Mouse (Mus musculus): ENCODE data around the gene Slc5a2. TPM values are rescaled to one million over a fixed set of nuclear protein-coding genes. Genes with fewer than 3 reads are reported as not detected.

The Slc5a2 gene
- polyA plus RNA-seq (2014; fragmentation: Nextera tagmentation; extraction: Ambion mirVana): 1.1 and 2.2 TPM in 2 replicates

GRCm38 (mm10) chr7:128265411-128265810 is at the start of gene Slc5a2:
Slc5a2 (plus strand) TSS chr7:128265657.
- H3K36me3 ChIP-seq (ENCODE audit: control insufficient read depth, insufficient read depth, low read length): no peaks in the 10 kb centered on the region
- no peaks in the 10 kb centered on the region for H3K4me1 ChIP-seq (ENCODE audit: control insufficient read depth, insufficient read depth, low read length)
- H3K4me2 ChIP-seq (replicated peaks; ENCODE audit: low read depth, low read length): no peak within 1 kb of the TSS
- H3K4me3 ChIP-seq (ENCODE audit: low read length): no peak within 1 kb of the TSS
- H3K9me3 ChIP-seq (ENCODE audit: control insufficient read depth, low read length): no peaks in the 10 kb centered on the region
- H3K27ac ChIP-seq (ENCODE audit: low read depth, low read length): no peak within 1 kb of the TSS
- WGBS: 73% methylated on average over 6 of the region's 6 CpGs
- no peak within 1 kb of the TSS for H3K9ac ChIP-seq (ENCODE audit: low read depth, low read length)
- H3K27me3 ChIP-seq (ENCODE audit: control insufficient read depth, insufficient read depth, low read length): no peaks in the 10 kb centered on the region
- ATAC-seq (ENCODE audit: low FRiP score, low TSS enrichment): no peak

GRCm38 (mm10) chr7:128219952-128220351 is 45.5 kb upstream of the Slc5a2 start:
- Histone ChIP-seq H3K4me2 (replicated peaks; ENCODE audit: low read depth, low read length) (no peak overlapping the region), H3K9me3 (ENCODE audit: control insufficient read depth, low read length) (no peaks in the 10 kb centered on the region), H3K4me1 (ENCODE audit: control insufficient read depth, insufficient read depth, low read length) (no peaks in the 10 kb centered on the region), H3K27ac (ENCODE audit: low read depth, low read length) (no peak overlapping the region), H3K36me3 (ENCODE audit: control insufficient read depth, insufficient read depth, low read length) (no peaks in the 10 kb centered on the region), H3K27me3 (ENCODE audit: control insufficient read depth, insufficient read depth, low read length) (no peaks in the 10 kb centered on the region), H3K4me3 (ENCODE audit: low read length) (no peak overlapping the region), H3K9ac (ENCODE audit: low read depth, low read length) (no peak overlapping the region)
- ATAC-seq (ENCODE audit: low FRiP score, low TSS enrichment): no peak
- 91% methylated on average over 4 of the region's 4 CpGs for WGBS

GRCm38 (mm10) chr7:128220936-128221335 is 44.5 kb upstream of the Slc5a2 start:
- ATAC-seq (ENCODE audit: low FRiP score, low TSS enrichment): no peak
- no peak overlapping the region for H3K9ac ChIP-seq (ENCODE audit: low read depth, low read length)
- H3K27ac ChIP-seq (ENCODE audit: low read depth, low read length): no peak overlapping the region
- 90% methylated on average over 3 of the region's 3 CpGs for WGBS
- no peaks in the 10 kb centered on the region for H3K9me3 ChIP-seq (ENCODE audit: control insufficient read depth, low read length)
- H3K4me1 ChIP-seq (ENCODE audit: control insufficient read depth, insufficient read depth, low read length): no peaks in the 10 kb centered on the region
- no peak overlapping the region for H3K4me2 ChIP-seq (replicated peaks; ENCODE audit: low read depth, low read length)
- no peaks in the 10 kb centered on the region for H3K27me3 ChIP-seq (ENCODE audit: control insufficient read depth, insufficient read depth, low read length)
- no peak overlapping the region for H3K4me3 ChIP-seq (ENCODE audit: low read length)
- H3K36me3 ChIP-seq (ENCODE audit: control insufficient read depth, insufficient read depth, low read length): no peaks in the 10 kb centered on the region

GRCm38 (mm10) chr7:128231741-128232140 is 33.7 kb upstream of the Slc5a2 start:
- 48% methylated on average over 8 of the region's 8 CpGs for WGBS
- 0 out of 2 replicates have a peak, but pooled peaks cover 4% of the 10 kb centered on the region for H3K27me3 ChIP-seq (ENCODE audit: control insufficient read depth, insufficient read depth, low read length)
- no peaks in the 10 kb centered on the region for H3K9me3 ChIP-seq (ENCODE audit: control insufficient read depth, low read length)
- no peak overlapping the region for H3K4me3 ChIP-seq (ENCODE audit: low read length)
- H3K36me3 ChIP-seq (ENCODE audit: control insufficient read depth, insufficient read depth, low read length): peaks cover 3% of the 10 kb centered on the region; the same call in 1 of the 2 replicates
- no peak overlapping the region for H3K27ac ChIP-seq (ENCODE audit: low read depth, low read length)
- H3K4me1 ChIP-seq (ENCODE audit: control insufficient read depth, insufficient read depth, low read length): peaks cover 3% of the 10 kb centered on the region
- H3K9ac ChIP-seq (ENCODE audit: low read depth, low read length): no peak overlapping the region
- H3K4me2 ChIP-seq (replicated peaks; ENCODE audit: low read depth, low read length): no peak overlapping the region
- no peak for ATAC-seq (ENCODE audit: low FRiP score, low TSS enrichment)

GRCm38 (mm10) chr7:128234796-128235195 is 30.7 kb upstream of the Slc5a2 start:
- no peak for ATAC-seq (ENCODE audit: low FRiP score, low TSS enrichment)
- WGBS: 92% methylated on average over 2 of the region's 2 CpGs

GRCm38 (mm10) chr7:128235481-128235880 is 30.0 kb upstream of the Slc5a2 start:
- no peak overlapping the region for H3K4me3 ChIP-seq (ENCODE audit: low read length)
- peaks cover 5% of the 10 kb centered on the region for H3K4me1 ChIP-seq (ENCODE audit: control insufficient read depth, insufficient read depth, low read length)
- 86% methylated on average over 1 of the region's 1 CpGs for WGBS
- no peak for ATAC-seq (ENCODE audit: low FRiP score, low TSS enrichment)
- no peak overlapping the region for H3K4me2 ChIP-seq (replicated peaks; ENCODE audit: low read depth, low read length)
- no peak overlapping the region for H3K27ac ChIP-seq (ENCODE audit: low read depth, low read length)
- H3K9ac ChIP-seq (ENCODE audit: low read depth, low read length): no peak overlapping the region
- peaks cover 10% of the 10 kb centered on the region; the same call in 1 of the 2 replicates for H3K36me3 ChIP-seq (ENCODE audit: control insufficient read depth, insufficient read depth, low read length)
- H3K9me3 ChIP-seq (ENCODE audit: control insufficient read depth, low read length): no peaks in the 10 kb centered on the region
- H3K27me3 ChIP-seq (ENCODE audit: control insufficient read depth, insufficient read depth, low read length): 0 out of 2 replicates have a peak, but pooled peaks cover 4% of the 10 kb centered on the region

More at GRCm38 (mm10) chr7:128234796-128235195, 30.7 kb upstream of the Slc5a2 start:
- Histone ChIP-seq H3K9me3 (ENCODE audit: control insufficient read depth, low read length) (no peaks in the 10 kb centered on the region), H3K4me1 (ENCODE audit: control insufficient read depth, insufficient read depth, low read length) (peaks cover 5% of the 10 kb centered on the region), H3K36me3 (ENCODE audit: control insufficient read depth, insufficient read depth, low read length) (peaks cover 3% of the 10 kb centered on the region; the same call in 1 of the 2 replicates), H3K4me3 (ENCODE audit: low read length) (no peak overlapping the region), H3K4me2 (replicated peaks; ENCODE audit: low read depth, low read length) (no peak overlapping the region), H3K27me3 (ENCODE audit: control insufficient read depth, insufficient read depth, low read length) (0 out of 2 replicates have a peak, but pooled peaks cover 4% of the 10 kb centered on the region), H3K27ac (ENCODE audit: low read depth, low read length) (no peak overlapping the region), H3K9ac (ENCODE audit: low read depth, low read length) (no peak overlapping the region)

GRCm38 (mm10) chr7:128236426-128236825 is 29.0 kb upstream of the Slc5a2 start:
- Histone ChIP-seq H3K27ac (ENCODE audit: low read depth, low read length) (no peak overlapping the region), H3K36me3 (ENCODE audit: control insufficient read depth, insufficient read depth, low read length) (peaks cover 19% of the 10 kb centered on the region; the same call in 1 of the 2 replicates), H3K27me3 (ENCODE audit: control insufficient read depth, insufficient read depth, low read length) (0 out of 2 replicates have a peak, but pooled peaks cover 1% of the 10 kb centered on the region), H3K4me1 (ENCODE audit: control insufficient read depth, insufficient read depth, low read length) (peaks cover 5% of the 10 kb centered on the region), H3K4me2 (replicated peaks; ENCODE audit: low read depth, low read length) (peak overlapping the region; percentile 75; the same call in 1 of the 2 replicates), H3K4me3 (ENCODE audit: low read length) (no peak overlapping the region), H3K9me3 (ENCODE audit: control insufficient read depth, low read length) (no peaks in the 10 kb centered on the region), H3K9ac (ENCODE audit: low read depth, low read length) (no peak overlapping the region)
- ATAC-seq (ENCODE audit: low FRiP score, low TSS enrichment): no peak
- WGBS: 95% methylated on average over 13 of the region's 13 CpGs

GRCm38 (mm10) chr7:128236856-128237592 is 28.4 kb upstream of the Slc5a2 start, which contains the start of gene Armc5:
Armc5 (plus strand) TSS chr7:128237342.
- WGBS: 26% methylated on average over 37 of the region's 37 CpGs

GRCm38 (mm10) chr7:128237593-128237926 is 27.9 kb upstream of the Slc5a2 start:
- peak overlapping the region; percentile 97 for H3K27ac ChIP-seq (ENCODE audit: low read depth, low read length)
- H3K36me3 ChIP-seq (ENCODE audit: control insufficient read depth, insufficient read depth, low read length): peaks cover 30% of the 10 kb centered on the region; the same call in 1 of the 2 replicates
- no peaks in the 10 kb centered on the region for H3K27me3 ChIP-seq (ENCODE audit: control insufficient read depth, insufficient read depth, low read length)
- H3K4me1 ChIP-seq (ENCODE audit: control insufficient read depth, insufficient read depth, low read length): peaks cover 5% of the 10 kb centered on the region
- H3K4me2 ChIP-seq (replicated peaks; ENCODE audit: low read depth, low read length): peak overlapping the region; percentile 75
- no peak for ATAC-seq (ENCODE audit: low FRiP score, low TSS enrichment)
- WGBS: under 1% methylated on average over 25 of the region's 25 CpGs
- no peaks in the 10 kb centered on the region for H3K9me3 ChIP-seq (ENCODE audit: control insufficient read depth, low read length)
- peak overlapping the region; percentile 86 for H3K9ac ChIP-seq (ENCODE audit: low read depth, low read length)
- peak overlapping the region; percentile 79 for H3K4me3 ChIP-seq (ENCODE audit: low read length)

More at GRCm38 (mm10) chr7:128236856-128237592, 28.4 kb upstream of the Slc5a2 start, which contains the start of gene Armc5:
- Histone ChIP-seq H3K4me3 (ENCODE audit: low read length) (peak within 1 kb of the TSS; percentile 79), H3K27ac (ENCODE audit: low read depth, low read length) (peak within 1 kb of the TSS; percentile 97), H3K36me3 (ENCODE audit: control insufficient read depth, insufficient read depth, low read length) (peaks cover 24% of the 10 kb centered on the region; the same call in 1 of the 2 replicates), H3K9me3 (ENCODE audit: control insufficient read depth, low read length) (no peaks in the 10 kb centered on the region), H3K4me1 (ENCODE audit: control insufficient read depth, insufficient read depth, low read length) (peaks cover 5% of the 10 kb centered on the region), H3K9ac (ENCODE audit: low read depth, low read length) (peak within 1 kb of the TSS; percentile 86), H3K4me2 (replicated peaks; ENCODE audit: low read depth, low read length) (peak within 1 kb of the TSS; percentile 75), H3K27me3 (ENCODE audit: control insufficient read depth, insufficient read depth, low read length) (no peaks in the 10 kb centered on the region)
- ATAC-seq (ENCODE audit: low FRiP score, low TSS enrichment): peak; percentile 17

Measured in kidney, embryonic 14.5 days (tissue).